ENCODE assay signal across 8 mouse cellular contexts in the genomic region with DNA sequence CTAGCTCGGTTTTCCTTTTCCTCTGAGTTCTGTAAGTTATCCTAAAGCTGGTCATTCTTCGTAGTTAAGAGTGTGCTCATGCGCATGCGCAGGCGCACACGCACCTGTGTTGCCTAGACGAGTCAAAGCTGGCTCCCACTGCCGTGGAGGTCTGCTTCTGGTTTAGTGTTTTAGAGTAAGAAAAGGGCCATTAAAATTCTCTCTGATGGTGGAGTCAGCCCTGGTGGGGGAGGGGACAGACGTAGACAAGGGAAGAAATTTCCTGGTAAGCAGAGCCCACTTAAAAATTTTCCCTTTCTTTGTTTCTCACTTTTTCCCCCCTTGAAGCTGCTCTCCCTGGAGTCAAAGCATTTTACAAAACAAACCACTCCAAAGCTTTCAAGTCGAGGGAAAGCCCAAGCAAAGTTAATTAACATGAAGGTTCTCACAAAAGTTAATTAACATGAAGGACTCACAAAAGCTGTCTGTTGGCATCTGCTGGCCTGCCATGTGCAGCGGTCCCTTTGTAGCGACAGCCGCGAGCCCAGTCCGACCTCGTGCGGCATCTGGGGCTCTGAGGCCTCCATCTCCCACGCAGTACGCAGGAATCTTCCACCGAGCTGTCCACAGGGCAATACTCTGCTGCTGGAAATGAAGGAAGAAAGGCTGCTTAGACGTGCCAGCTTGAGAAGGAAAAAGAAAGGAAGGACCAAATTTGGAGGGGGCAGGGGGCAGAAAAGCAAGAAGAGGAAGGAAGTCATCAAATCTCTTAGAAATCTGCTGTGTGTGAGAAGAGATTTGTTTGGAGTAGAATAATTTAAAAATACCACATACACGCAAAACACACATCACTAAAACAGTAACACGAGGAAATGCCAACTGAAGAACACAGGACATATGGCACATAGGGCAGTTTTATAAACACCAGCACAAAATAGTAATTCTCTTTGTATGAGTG. TPM values are rescaled to one million over a fixed set of nuclear protein-coding genes. Genes with fewer than 3 reads are reported as not detected.
DNase-seq lines count a peak whose midpoint lies in the region; ATAC-seq and TF ChIP-seq lines count a peak whose summit lies in the region.

A gene (minus strand): TSS at position 633 of the 937 bp plus-strand sequence.

- no peak within 1 kb of the TSS for H3K27ac ChIP-seq in testis, adult 2 months (ENCODE audit: control insufficient read depth, insufficient read depth, low read depth, low read length)
- H3K27ac ChIP-seq in hindbrain, embryonic 13.5 days = peak within 1 kb of the TSS; percentile 50; the same call in 1 of the 2 replicates
- peak within 1 kb of the TSS; percentile 58 for H3K27ac ChIP-seq in limb, embryonic 14.5 days (replicated peaks; ENCODE audit: low read depth, low read length)
- no peak within 1 kb of the TSS for H3K27ac ChIP-seq in layer of hippocampus, adult 2 months

- DNase-seq in cerebellum, postnatal 10 days = peak; percentile 40 to 51
- no peak for DNase-seq in cerebellum, adult 18-20 months
- DNase-seq in testis, postnatal 10 days (ENCODE audit: low spot score) = no peak
- DNase-seq in limb, embryonic 14.5 days (ENCODE audit: low spot score) = peak; percentile 68
- peak; percentile 39 for DNase-seq in splenic B cell, adult 2 months (ENCODE audit: low read depth, low spot score)
- no peak for DNase-seq in layer of hippocampus, adult 2 months (ENCODE audit: low spot score in 2 of 2)

- H3K4me1 ChIP-seq in testis, adult 2 months (ENCODE audit: control insufficient read depth, insufficient read depth, low read length) = peaks cover 6% of the 10 kb centered on the region
- peaks cover 10% of the 10 kb centered on the region for H3K4me1 ChIP-seq in hindbrain, embryonic 13.5 days (replicated peaks)
- peaks cover 8% of the 10 kb centered on the region for H3K4me1 ChIP-seq in limb, embryonic 14.5 days (ENCODE audit: control insufficient read depth, insufficient read depth, low read length)

- TF ChIP-seq POLR2A in testis, adult 2 months (IDR thresholded peaks at IDR 0.05; ENCODE audit: control insufficient read depth, low read depth, low read length) = no peak
- TF ChIP-seq POLR2A in limb, embryonic 14.5 days (IDR thresholded peaks at IDR 0.05; ENCODE audit: borderline replicate concordance, extremely low read depth, insufficient read depth, insufficient read length) = no peak

- H3K9me3 ChIP-seq in hindbrain, embryonic 13.5 days = no peaks in the 10 kb centered on the region
- no peaks in the 10 kb centered on the region for H3K9me3 ChIP-seq in limb, embryonic 14.5 days (ENCODE audit: control insufficient read depth, low read length)

- 16% methylated on average over 23 of the region's 23 CpGs for WGBS in hindbrain, embryonic 13.5 days
- 12% methylated on average over 23 of the region's 23 CpGs for WGBS in limb, embryonic 14.5 days

- H3K4me2 ChIP-seq in hindbrain, embryonic 13.5 days = peak within 1 kb of the TSS; percentile 38
- peak within 1 kb of the TSS; percentile 43 for H3K4me2 ChIP-seq in limb, embryonic 14.5 days (replicated peaks; ENCODE audit: low read depth, low read length, severe bottlenecking)

- TF ChIP-seq CTCF in testis, adult 2 months (IDR thresholded peaks at IDR 0.05; ENCODE audit: control insufficient read depth, insufficient read depth, insufficient replicate concordance, low read depth, low read length) = no peak
- no peak for TF ChIP-seq CTCF in layer of hippocampus, adult 2 months (conservative IDR thresholded peaks at IDR 0.05)

- H3K27me3 ChIP-seq in testis, adult 2 months (ENCODE audit: control insufficient read depth, insufficient read depth, low read length) = no peaks in the 10 kb centered on the region
- 0 out of 2 replicates have a peak, but pooled peaks cover 4% of the 10 kb centered on the region for H3K27me3 ChIP-seq in hindbrain, embryonic 13.5 days
- H3K27me3 ChIP-seq in limb, embryonic 14.5 days (ENCODE audit: control insufficient read depth, insufficient read depth, low read length) = no peaks in the 10 kb centered on the region
- H3K27me3 ChIP-seq in splenic B cell, adult 2 months (ENCODE audit: control insufficient read depth, insufficient read depth, low read length, poor library complexity, severe bottlenecking) = no peaks in the 10 kb centered on the region

- peak; percentile 85 for ATAC-seq in hindbrain, embryonic 13.5 days (ENCODE audit: low FRiP score)
- peak; percentile 82 for ATAC-seq in limb, embryonic 14.5 days (ENCODE audit: low FRiP score, low read depth)

- no peak within 1 kb of the TSS for H3K9ac ChIP-seq in hindbrain, embryonic 13.5 days
- H3K9ac ChIP-seq in limb, embryonic 14.5 days (ENCODE audit: low read depth, low read length, severe bottlenecking) = 0 out of 2 replicates have a peak within 1 kb of the TSS, but pooled peaks have one; percentile 28

- peak within 1 kb of the TSS; percentile 34; the same call in 1 of the 2 replicates for H3K4me3 ChIP-seq in testis, adult 2 months (ENCODE audit: control insufficient read depth, low read depth, low read length)
- peak within 1 kb of the TSS; percentile 4; the same call in 1 of the 2 replicates for H3K4me3 ChIP-seq in hindbrain, embryonic 13.5 days
- H3K4me3 ChIP-seq in limb, embryonic 14.5 days (replicated peaks; ENCODE audit: low read length) = 0 out of 2 replicates have a peak within 1 kb of the TSS, but pooled peaks have one; percentile 2
- no peak within 1 kb of the TSS for H3K4me3 ChIP-seq in layer of hippocampus, adult 2 months

- H3K36me3 ChIP-seq in testis, adult 2 months (ENCODE audit: control insufficient read depth, insufficient read depth, low read length) = no peaks in the 10 kb centered on the region
- H3K36me3 ChIP-seq in hindbrain, embryonic 13.5 days = no peaks in the 10 kb centered on the region
- H3K36me3 ChIP-seq in limb, embryonic 14.5 days (ENCODE audit: control insufficient read depth, insufficient read depth, low read length) = no peaks in the 10 kb centered on the region
- no peaks in the 10 kb centered on the region for H3K36me3 ChIP-seq in splenic B cell, adult 2 months (ENCODE audit: control insufficient read depth, insufficient read depth, low read length, poor library complexity, severe bottlenecking)

RNA-seq across cellular contexts. Expression of the gene that starts here (rescaled TPM):
- polyA plus RNA-seq in testis, adult 2 months (2012; rRNA removed) = 9.7 and 10.1 TPM in 2 replicates
- 15.7 and 16.3 TPM in 2 replicates for polyA plus RNA-seq in hindbrain, embryonic 13.5 days (2015; fragmentation: Nextera tagmentation; extraction: Ambion mirVana)
- 20.6 and 22.8 TPM in 2 replicates for polyA plus RNA-seq in limb, embryonic 14.5 days (2012; rRNA removed)
- 20.5 and 20.6 TPM in 2 replicates for polyA plus RNA-seq in limb, embryonic 14.5 days (2014; fragmentation: Nextera tagmentation; extraction: Ambion mirVana)
- total RNA-seq in layer of hippocampus, adult 2 months (2021) = 1 to 10 TPM; 6.5 to 9.5 TPM

Comparison
In these comparisons a context has a peak if more than half of its experiments do, and no peak if none do; other contexts are left out.
1. DNase-seq: peak in cerebellum, postnatal 10 days (2 of 2), limb, embryonic 14.5 days (single experiment) and splenic B cell, adult 2 months (single experiment); none in cerebellum, adult 18-20 months (0 of 2), testis, postnatal 10 days (single experiment) and layer of hippocampus, adult 2 months (0 of 2).
2. H3K27ac ChIP-seq: peak in hindbrain, embryonic 13.5 days (single experiment) and limb, embryonic 14.5 days (single experiment); none in testis, adult 2 months (single experiment) and layer of hippocampus, adult 2 months (single experiment).